Mouse (Mus musculus): Measurements from ENCODE around the gene Pzp. TPM values are rescaled to one million over a fixed set of nuclear protein-coding genes. Genes with fewer than 3 reads are reported as not detected.

The Pzp gene
- polyA plus RNA-seq, 1 experiment = not detected

DNA sequence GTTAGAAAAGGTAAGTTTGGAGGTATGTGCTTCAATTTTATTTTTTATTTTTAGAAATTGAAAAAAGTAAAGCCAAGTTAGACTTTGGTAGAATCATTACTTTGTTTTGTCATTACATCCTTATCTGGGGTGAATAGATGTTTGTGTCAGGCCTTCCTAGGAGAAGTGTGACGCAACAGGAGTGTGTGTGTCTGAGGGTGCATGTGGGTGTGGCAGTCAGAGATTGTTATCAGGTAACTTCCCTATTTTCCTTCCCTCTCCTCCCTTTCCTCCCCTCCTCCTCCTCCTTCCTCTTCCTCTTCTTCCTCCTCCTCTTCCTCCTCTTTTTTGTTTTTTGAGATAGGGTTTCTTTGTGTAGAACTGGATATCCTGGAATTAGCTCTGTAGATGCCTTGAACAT lies 590 bp upstream of the Pzp start:
- Histone ChIP-seq H3K79me2 (ENCODE audit: control insufficient read depth, insufficient read depth) (no peaks in the 10 kb centered on the region), H3K4me3 (ENCODE audit: insufficient read depth, poor library complexity, severe bottlenecking) (no peak overlapping the region), H3ac (ENCODE audit: control insufficient read depth, insufficient read length, low read depth) (no peak overlapping the region), H3K27me3 (ENCODE audit: control insufficient read depth, insufficient read depth, insufficient read length) (no peaks in the 10 kb centered on the region), H3K36me3 (ENCODE audit: control insufficient read depth, insufficient read depth) (no peaks in the 10 kb centered on the region), H3K79me3 (ENCODE audit: low read depth) (no peaks in the 10 kb centered on the region)
- TF ChIP-seq MYOD1 (IDR thresholded peaks at IDR 0.05; ENCODE audit: control insufficient read depth, insufficient read length, low read depth) = no peak
- no peak for TF ChIP-seq FOSL1 (IDR thresholded peaks at IDR 0.05; ENCODE audit: insufficient read depth, low read length, poor library complexity, severe bottlenecking)
- TF ChIP-seq MAX (IDR thresholded peaks at IDR 0.05) = no peak
- no peak for TF ChIP-seq USF1 (IDR thresholded peaks at IDR 0.05; ENCODE audit: low read depth)
- TF ChIP-seq CTCF (IDR thresholded peaks at IDR 0.05; ENCODE audit: control insufficient read depth, insufficient read depth, insufficient read length) = no peak
- TF ChIP-seq MYOG (IDR thresholded peaks at IDR 0.05; ENCODE audit: control insufficient read depth, extremely low read depth, insufficient read length) = no peak
- TF ChIP-seq CEBPB (IDR thresholded peaks at IDR 0.05; ENCODE audit: low read depth) = no peak

DNA sequence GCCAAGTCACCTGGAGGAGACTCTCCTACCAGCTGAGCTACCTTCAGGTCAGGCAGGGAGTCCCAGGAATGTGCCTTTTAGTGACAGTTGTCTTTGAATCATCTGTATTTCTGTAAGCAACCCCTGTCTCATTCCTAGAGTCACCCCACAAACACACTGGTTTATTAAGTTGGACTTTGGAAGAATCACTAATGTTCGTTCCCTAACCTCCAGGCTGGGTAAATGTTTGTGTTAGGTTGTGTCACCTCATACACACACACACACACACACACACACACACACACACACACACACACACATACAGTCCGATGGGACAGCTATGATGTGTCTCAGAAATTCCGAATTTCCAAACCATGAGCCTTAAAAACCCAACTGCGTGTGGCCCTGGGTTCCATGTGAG lies 719 bp downstream of the Pzp start:
- H3K4me3 ChIP-seq (ENCODE audit: insufficient read depth, poor library complexity, severe bottlenecking) = no peak overlapping the region
- H3K27me3 ChIP-seq (ENCODE audit: control insufficient read depth, insufficient read depth, insufficient read length) = no peaks in the 10 kb centered on the region
- H3K36me3 ChIP-seq (ENCODE audit: control insufficient read depth, insufficient read depth) = no peaks in the 10 kb centered on the region
- H3K79me3 ChIP-seq (ENCODE audit: low read depth) = no peaks in the 10 kb centered on the region
- H3K79me2 ChIP-seq (ENCODE audit: control insufficient read depth, insufficient read depth) = no peaks in the 10 kb centered on the region
- TF ChIP-seq MYOG (IDR thresholded peaks at IDR 0.05; ENCODE audit: control insufficient read depth, extremely low read depth, insufficient read length) (no peak), USF1 (IDR thresholded peaks at IDR 0.05; ENCODE audit: low read depth) (no peak), MYOD1 (IDR thresholded peaks at IDR 0.05; ENCODE audit: control insufficient read depth, insufficient read length, low read depth) (no peak), CTCF (IDR thresholded peaks at IDR 0.05; ENCODE audit: control insufficient read depth, insufficient read depth, insufficient read length) (no peak), FOSL1 (IDR thresholded peaks at IDR 0.05; ENCODE audit: insufficient read depth, low read length, poor library complexity, severe bottlenecking) (no peak), MAX (IDR thresholded peaks at IDR 0.05) (no peak), CEBPB (IDR thresholded peaks at IDR 0.05; ENCODE audit: low read depth) (no peak)
- no peak overlapping the region for H3ac ChIP-seq (ENCODE audit: control insufficient read depth, insufficient read length, low read depth)

DNA sequence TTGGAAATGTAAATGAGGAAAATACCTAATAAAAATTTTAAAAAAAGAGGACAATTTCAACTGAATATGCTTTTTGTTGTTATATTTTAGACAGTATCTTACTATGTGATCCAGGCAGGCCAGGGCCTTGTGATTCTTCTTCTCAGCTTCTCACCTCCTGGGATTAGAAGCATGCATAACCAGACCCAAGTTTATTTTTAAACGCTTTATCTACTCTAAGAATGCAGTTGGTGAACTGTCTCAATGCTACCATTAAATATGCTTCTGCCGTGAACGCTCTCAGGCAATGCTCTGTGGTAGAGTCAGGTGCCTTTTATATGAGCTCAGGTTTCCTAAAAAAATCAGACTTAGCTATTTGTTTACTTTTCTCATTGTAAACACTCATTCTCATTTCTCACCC lies 3.2 kb downstream of the Pzp start:
- Histone ChIP-seq H3ac (ENCODE audit: control insufficient read depth, insufficient read length, low read depth) (no peak overlapping the region), H3K79me2 (ENCODE audit: control insufficient read depth, insufficient read depth) (no peaks in the 10 kb centered on the region), H3K4me3 (ENCODE audit: insufficient read depth, poor library complexity, severe bottlenecking) (no peak overlapping the region), H3K36me3 (ENCODE audit: control insufficient read depth, insufficient read depth) (no peaks in the 10 kb centered on the region), H3K79me3 (ENCODE audit: low read depth) (no peaks in the 10 kb centered on the region), H3K27me3 (ENCODE audit: control insufficient read depth, insufficient read depth, insufficient read length) (no peaks in the 10 kb centered on the region)
- TF ChIP-seq CTCF (IDR thresholded peaks at IDR 0.05; ENCODE audit: control insufficient read depth, insufficient read depth, insufficient read length) (no peak), USF1 (IDR thresholded peaks at IDR 0.05; ENCODE audit: low read depth) (no peak), FOSL1 (IDR thresholded peaks at IDR 0.05; ENCODE audit: insufficient read depth, low read length, poor library complexity, severe bottlenecking) (no peak), CEBPB (IDR thresholded peaks at IDR 0.05; ENCODE audit: low read depth) (no peak), MYOD1 (IDR thresholded peaks at IDR 0.05; ENCODE audit: control insufficient read depth, insufficient read length, low read depth) (no peak), MAX (IDR thresholded peaks at IDR 0.05) (no peak), MYOG (IDR thresholded peaks at IDR 0.05; ENCODE audit: control insufficient read depth, extremely low read depth, insufficient read length) (no peak)

DNA sequence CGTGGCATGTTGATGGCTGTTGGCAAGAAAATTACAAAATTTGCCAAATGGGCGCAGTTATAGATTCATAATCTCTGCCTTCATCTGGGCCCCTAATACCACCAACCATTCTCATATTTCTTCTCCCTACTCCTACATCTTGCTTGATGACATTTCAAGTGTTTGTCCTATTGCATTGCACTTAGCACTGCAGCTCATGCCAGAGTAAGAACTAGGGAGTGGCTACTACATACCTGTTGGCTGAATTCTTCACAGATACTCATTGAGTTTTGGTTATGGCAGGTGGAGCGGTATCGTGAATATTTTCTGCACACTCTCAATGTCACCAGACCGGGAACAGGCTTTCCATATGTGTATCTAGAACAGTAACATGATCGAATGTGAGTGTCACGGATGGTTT lies 7.4 kb downstream of the Pzp start:
- Histone ChIP-seq H3K36me3 (ENCODE audit: control insufficient read depth, insufficient read depth) (no peaks in the 10 kb centered on the region), H3K4me3 (ENCODE audit: insufficient read depth, poor library complexity, severe bottlenecking) (no peak overlapping the region), H3ac (ENCODE audit: control insufficient read depth, insufficient read length, low read depth) (no peak overlapping the region), H3K27me3 (ENCODE audit: control insufficient read depth, insufficient read depth, insufficient read length) (no peaks in the 10 kb centered on the region), H3K79me2 (ENCODE audit: control insufficient read depth, insufficient read depth) (no peaks in the 10 kb centered on the region), H3K79me3 (ENCODE audit: low read depth) (no peaks in the 10 kb centered on the region)
- TF ChIP-seq FOSL1 (IDR thresholded peaks at IDR 0.05; ENCODE audit: insufficient read depth, low read length, poor library complexity, severe bottlenecking) (no peak), CTCF (IDR thresholded peaks at IDR 0.05; ENCODE audit: control insufficient read depth, insufficient read depth, insufficient read length) (no peak), CEBPB (IDR thresholded peaks at IDR 0.05; ENCODE audit: low read depth) (no peak), MYOG (IDR thresholded peaks at IDR 0.05; ENCODE audit: control insufficient read depth, extremely low read depth, insufficient read length) (no peak), MYOD1 (IDR thresholded peaks at IDR 0.05; ENCODE audit: control insufficient read depth, insufficient read length, low read depth) (no peak), USF1 (IDR thresholded peaks at IDR 0.05; ENCODE audit: low read depth) (no peak)

DNA sequence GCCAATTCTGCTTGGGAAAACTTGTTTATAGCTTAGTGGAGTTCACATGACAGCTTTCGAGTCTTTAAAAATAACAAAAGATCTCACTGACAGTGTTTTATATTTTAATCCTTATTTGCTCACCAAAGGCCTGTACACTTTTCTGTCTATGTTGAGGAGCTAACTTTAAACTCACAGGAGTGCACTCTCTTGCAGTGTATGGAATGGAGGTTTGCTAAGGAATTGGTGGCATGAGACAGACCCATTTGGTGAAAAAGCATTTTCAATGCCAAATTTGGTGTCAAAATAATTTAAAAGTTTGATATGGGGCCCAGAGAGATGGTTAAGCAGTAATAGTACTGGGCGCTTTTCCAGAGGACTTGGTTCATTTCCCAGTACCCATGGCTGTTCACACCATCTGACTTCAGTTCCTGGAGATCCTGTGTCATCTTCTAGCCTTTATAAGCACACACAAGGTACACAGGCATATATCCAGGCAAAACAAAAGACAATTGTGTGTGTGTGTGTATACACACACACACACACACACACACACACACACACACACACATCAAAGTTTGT lies 20.8 kb downstream of the Pzp start:
- Histone ChIP-seq H3ac (ENCODE audit: control insufficient read depth, insufficient read length, low read depth) (no peak overlapping the region), H3K4me3 (ENCODE audit: insufficient read depth, poor library complexity, severe bottlenecking) (no peak overlapping the region), H3K79me3 (ENCODE audit: low read depth) (no peaks in the 10 kb centered on the region), H3K27me3 (ENCODE audit: control insufficient read depth, insufficient read depth, insufficient read length) (no peaks in the 10 kb centered on the region), H3K36me3 (ENCODE audit: control insufficient read depth, insufficient read depth) (no peaks in the 10 kb centered on the region), H3K79me2 (ENCODE audit: control insufficient read depth, insufficient read depth) (no peaks in the 10 kb centered on the region)
- TF ChIP-seq MYOG (IDR thresholded peaks at IDR 0.05; ENCODE audit: control insufficient read depth, extremely low read depth, insufficient read length) = no peak
- no peak for TF ChIP-seq FOSL1 (IDR thresholded peaks at IDR 0.05; ENCODE audit: insufficient read depth, low read length, poor library complexity, severe bottlenecking)
- no peak for TF ChIP-seq CEBPB (IDR thresholded peaks at IDR 0.05; ENCODE audit: low read depth)
- TF ChIP-seq CTCF (IDR thresholded peaks at IDR 0.05; ENCODE audit: control insufficient read depth, insufficient read depth, insufficient read length) = no peak
- no peak for TF ChIP-seq MYOD1 (IDR thresholded peaks at IDR 0.05; ENCODE audit: control insufficient read depth, insufficient read length, low read depth)
- TF ChIP-seq MAX (IDR thresholded peaks at IDR 0.05) = no peak
- no peak for TF ChIP-seq USF1 (IDR thresholded peaks at IDR 0.05; ENCODE audit: low read depth)

DNA sequence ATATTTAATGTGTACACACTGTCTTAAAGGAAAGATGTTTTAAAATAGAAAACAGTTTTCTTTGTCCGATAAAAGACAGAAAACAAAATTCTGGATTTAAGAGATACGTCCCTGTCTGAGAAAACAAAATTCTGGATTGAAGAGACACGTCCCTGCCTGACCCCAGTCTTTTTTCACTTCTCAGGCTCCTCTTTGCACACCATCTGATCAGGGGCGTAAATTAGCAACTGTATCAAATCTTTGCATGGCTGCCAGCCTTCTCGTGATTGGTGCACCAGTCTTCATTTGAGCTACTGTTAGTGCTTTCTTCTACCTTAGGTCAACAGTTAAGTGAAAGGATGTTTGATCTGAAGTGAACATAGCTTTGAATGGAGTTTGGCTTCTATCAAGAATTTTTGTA lies 21.8 kb downstream of the Pzp start:
- Histone ChIP-seq H3K79me2 (ENCODE audit: control insufficient read depth, insufficient read depth) (no peaks in the 10 kb centered on the region), H3K79me3 (ENCODE audit: low read depth) (no peaks in the 10 kb centered on the region), H3ac (ENCODE audit: control insufficient read depth, insufficient read length, low read depth) (no peak overlapping the region), H3K36me3 (ENCODE audit: control insufficient read depth, insufficient read depth) (no peaks in the 10 kb centered on the region), H3K4me3 (ENCODE audit: insufficient read depth, poor library complexity, severe bottlenecking) (no peak overlapping the region), H3K27me3 (ENCODE audit: control insufficient read depth, insufficient read depth, insufficient read length) (no peaks in the 10 kb centered on the region)
- no peak for TF ChIP-seq CEBPB (IDR thresholded peaks at IDR 0.05; ENCODE audit: low read depth)
- TF ChIP-seq MYOD1 (IDR thresholded peaks at IDR 0.05; ENCODE audit: control insufficient read depth, insufficient read length, low read depth) = no peak
- TF ChIP-seq FOSL1 (IDR thresholded peaks at IDR 0.05; ENCODE audit: insufficient read depth, low read length, poor library complexity, severe bottlenecking) = no peak
- no peak for TF ChIP-seq CTCF (IDR thresholded peaks at IDR 0.05; ENCODE audit: control insufficient read depth, insufficient read depth, insufficient read length)
- TF ChIP-seq MAX (IDR thresholded peaks at IDR 0.05) = no peak
- no peak for TF ChIP-seq USF1 (IDR thresholded peaks at IDR 0.05; ENCODE audit: low read depth)
- TF ChIP-seq MYOG (IDR thresholded peaks at IDR 0.05; ENCODE audit: control insufficient read depth, extremely low read depth, insufficient read length) = no peak
